Mouse (Mus musculus) MEL (cell line): Measurements from ENCODE around the gene Gm20425.

Experiments
- CTCF ChIP-seq, 3 experiments: IDR thresholded peaks in 2 of 3; conservative IDR thresholded peaks in 1 of 3; 2 replicates each; pipeline ENCODE4 v1.5.1; 2011 to 2012; ENCODE audit warnings: low read length in 3 of 3, low read depth in 2 of 3, mild to moderate bottlenecking in 2 of 3, improper control_type of control experiment in 1 of 3, inconsistent platforms in 1 of 3, mixed read lengths in 1 of 3, moderate library complexity in 1 of 3; ENCODE audit not compliant: control insufficient read depth in 1 of 3, insufficient read depth in 1 of 3, poor library complexity in 1 of 3, severe bottlenecking in 1 of 3
- EP300 ChIP-seq, 2 experiments: IDR thresholded peaks; 2 replicates each; pipeline ENCODE4 v1.6.1; 2011; ENCODE audit warnings: improper control_type of control experiment in 2 of 2, low read length in 2 of 2, low read depth in 1 of 2, mild to moderate bottlenecking in 1 of 2
- ZKSCAN1 ChIP-seq: IDR thresholded peaks from 2 replicates; pipeline ENCODE4 v1.6.1; 2012; ENCODE audit warnings: low read depth, mild to moderate bottlenecking, inconsistent platforms, low read length, improper control_type of control experiment, moderate library complexity

- TF ChIP-seq CTCF (IDR thresholded peaks at IDR 0.05 in 2 of 3, conservative IDR thresholded peaks at IDR 0.05 in 1 of 3; ENCODE audit: control insufficient read depth in 1 of 3, insufficient read depth in 1 of 3, low read depth in 2 of 3, low read length in 3 of 3, poor library complexity in 1 of 3, severe bottlenecking in 1 of 3) (no peak), ZKSCAN1 (no peak), EP300 (IDR thresholded peaks at IDR 0.05; ENCODE audit: low read depth in 1 of 2, low read length in 2 of 2) (no peak)
Observed at GRCm38 (mm10) chr9:103275676-103276075, 45.6 kb upstream of the Gm20425 start.
